Mouse (Mus musculus): ENCODE results near the gene Tgfb1i1.

GRCm38 (mm10) chr7:128236426-128236825 is 10.2 kb upstream of the Tgfb1i1 start:
- TF ChIP-seq CTCF (conservative IDR thresholded peaks at IDR 0.05 in 1 of 2, IDR thresholded peaks at IDR 0.05 in 1 of 2; ENCODE audit: low read depth in 2 of 2, low read length in 2 of 2) (no peak), POLR2AphosphoS2 (IDR thresholded peaks at IDR 0.05; ENCODE audit: low read depth, low read length) (no peak), JUN (IDR thresholded peaks at IDR 0.05; ENCODE audit: insufficient read depth, low read depth, low read length) (no peak), USF2 (conservative IDR thresholded peaks at IDR 0.05; ENCODE audit: low read depth, low read length) (no peak), POLR2A (IDR thresholded peaks at IDR 0.05; ENCODE audit: low read depth, low read length) (no peak), RAD21 (IDR thresholded peaks at IDR 0.05; ENCODE audit: low read depth, low read length) (no peak), CHD2 (IDR thresholded peaks at IDR 0.05; ENCODE audit: low read length) (no peak), CHD1 (IDR thresholded peaks at IDR 0.05; ENCODE audit: low read depth, low read length) (no peak), MAX (IDR thresholded peaks at IDR 0.05; ENCODE audit: low read length) (no peak), ELF1 (IDR thresholded peaks at IDR 0.05; ENCODE audit: low read depth, low read length) (no peak), KAT2A (IDR thresholded peaks at IDR 0.05; ENCODE audit: insufficient replicate concordance, low read length) (no peak), ZC3H11A (IDR thresholded peaks at IDR 0.05; ENCODE audit: low read depth, low read length) (no peak), HCFC1 (IDR thresholded peaks at IDR 0.05; ENCODE audit: low read depth, low read length) (no peak)

All from CH12.LX (cell line).